24 mouse cellular contexts compared by ENCODE assay signal in genomic region chr8:110315826-110316225, GRCm38 (mm10). TPM values are rescaled to one million over a fixed set of nuclear protein-coding genes. Genes with fewer than 3 reads are reported as not detected.
DNase-seq lines count a peak whose midpoint lies in the region; ATAC-seq lines count a peak whose summit lies in the region.
"Had no signal": no experiment of that assay in that cellular context is flagged by ENCODE, and none has a peak within 500 bp of the region (broad histone marks: within the 10 kb centered on the region; RNA-seq: fewer than 3 reads in every experiment).

No protein-coding gene starts in this region.

- peak; percentile 42 for DNase-seq in hindbrain, embryonic 14.5 days (ENCODE audit: low spot score)
- DNase-seq in lung, adult 18-20 months, result no peak
- DNase-seq in thymus, postnatal 0 days (ENCODE audit: low spot score), result no peak
- DNase-seq: adrenal gland, adult 8-10 months; adrenal gland, postnatal 36 days; cerebellum, adult 11 months; cerebellum, adult 8-10 months; embryo, embryonic 11 days; gastrocnemius, adult 2 months; gastrocnemius, postnatal 36 days; heart, adult 18-20 months; heart, postnatal 14 days had no signal

- H3K4me1 ChIP-seq in megakaryocyte, embryonic 14.5 days, result peaks cover 13% of the 10 kb centered on the region
- peaks cover 4% of the 10 kb centered on the region for H3K4me1 ChIP-seq in hindbrain, embryonic 14.5 days (replicated peaks; ENCODE audit: control insufficient read depth, insufficient read depth, low read length)
- H3K4me1 ChIP-seq in hindbrain, embryonic 16.5 days (ENCODE audit: control insufficient read depth, insufficient read depth, low read depth, low read length), result no peaks in the 10 kb centered on the region; the same call in 1 of the 2 replicates
- peaks cover 10% of the 10 kb centered on the region for H3K4me1 ChIP-seq in midbrain, embryonic 16.5 days (ENCODE audit: control insufficient read depth, insufficient read depth, low read length)
- H3K4me1 ChIP-seq: embryonic facial prominence, embryonic 15.5 days; heart, embryonic 15.5 days had no signal

- no peaks in the 10 kb centered on the region for H3K36me3 ChIP-seq in megakaryocyte, embryonic 14.5 days (replicated peaks; ENCODE audit: low read length)
- no peaks in the 10 kb centered on the region for H3K36me3 ChIP-seq in hindbrain, embryonic 14.5 days (replicated peaks; ENCODE audit: control insufficient read depth, insufficient read depth)
- no peaks in the 10 kb centered on the region for H3K36me3 ChIP-seq in hindbrain, embryonic 16.5 days (ENCODE audit: control insufficient read depth, insufficient read depth, low read length)
- H3K36me3 ChIP-seq in midbrain, embryonic 16.5 days (ENCODE audit: control insufficient read depth, insufficient read depth, low read length), result no peaks in the 10 kb centered on the region
- H3K36me3 ChIP-seq: embryonic facial prominence, embryonic 15.5 days; forebrain, embryonic 10.5 days; heart, embryonic 15.5 days had no signal

- H3K9me3 ChIP-seq in megakaryocyte, embryonic 14.5 days, result peaks cover 12% of the 10 kb centered on the region
- no peaks in the 10 kb centered on the region for H3K9me3 ChIP-seq in hindbrain, embryonic 14.5 days (ENCODE audit: control insufficient read depth, low read length)
- no peaks in the 10 kb centered on the region for H3K9me3 ChIP-seq in hindbrain, embryonic 16.5 days (ENCODE audit: control insufficient read depth, low read length)
- no peaks in the 10 kb centered on the region for H3K9me3 ChIP-seq in midbrain, embryonic 16.5 days (replicated peaks; ENCODE audit: control insufficient read depth, low read length, poor library complexity, severe bottlenecking)
- H3K9me3 ChIP-seq: embryonic facial prominence, embryonic 15.5 days; forebrain, embryonic 10.5 days; heart, embryonic 15.5 days had no signal

- no peak overlapping the region for H3K9ac ChIP-seq in hindbrain, embryonic 14.5 days
- no peak overlapping the region for H3K9ac ChIP-seq in hindbrain, embryonic 16.5 days (ENCODE audit: low read depth, low read length)
- no peak overlapping the region for H3K9ac ChIP-seq in midbrain, embryonic 16.5 days (ENCODE audit: low read depth, low read length)
- H3K9ac ChIP-seq: embryonic facial prominence, embryonic 15.5 days; heart, embryonic 15.5 days had no signal

- H3K27me3 ChIP-seq in megakaryocyte, embryonic 14.5 days (replicated peaks), result peaks cover 2% of the 10 kb centered on the region
- H3K27me3 ChIP-seq in hindbrain, embryonic 14.5 days (ENCODE audit: control insufficient read depth, insufficient read depth, low read length), result no peaks in the 10 kb centered on the region
- H3K27me3 ChIP-seq in hindbrain, embryonic 16.5 days (replicated peaks; ENCODE audit: control insufficient read depth, insufficient read depth, low read length), result no peaks in the 10 kb centered on the region
- H3K27me3 ChIP-seq in midbrain, embryonic 16.5 days (ENCODE audit: control insufficient read depth, insufficient read depth, low read depth, low read length), result no peaks in the 10 kb centered on the region
- H3K27me3 ChIP-seq: embryonic facial prominence, embryonic 15.5 days; heart, embryonic 15.5 days had no signal

- peak overlapping the region; percentile 14 for H3K4me3 ChIP-seq in megakaryocyte, embryonic 14.5 days (replicated peaks)
- no peak overlapping the region for H3K4me3 ChIP-seq in hindbrain, embryonic 14.5 days (replicated peaks; ENCODE audit: low read length)
- H3K4me3 ChIP-seq in hindbrain, embryonic 16.5 days (ENCODE audit: low read length), result no peak overlapping the region
- no peak overlapping the region for H3K4me3 ChIP-seq in midbrain, embryonic 16.5 days (ENCODE audit: low read depth, low read length)
- H3K4me3 ChIP-seq: embryonic facial prominence, embryonic 15.5 days; erythroblast, embryonic 14.5 days; forebrain, embryonic 10.5 days; gastrocnemius, adult 2 months; heart, embryonic 15.5 days had no signal

- 40% methylated on average over 7 of the region's 7 CpGs for WGBS in hindbrain, embryonic 14.5 days
- WGBS in hindbrain, embryonic 16.5 days, result 42% methylated on average over 7 of the region's 7 CpGs
- WGBS in midbrain, embryonic 16.5 days, result 24% methylated on average over 7 of the region's 7 CpGs

- H3K4me2 ChIP-seq in hindbrain, embryonic 14.5 days (replicated peaks), result peak overlapping the region; percentile 11
- H3K4me2 ChIP-seq in hindbrain, embryonic 16.5 days (ENCODE audit: low read length), result 0 out of 2 replicates have a peak overlapping the region, but pooled peaks have one; percentile 16
- peak overlapping the region; percentile 29 for H3K4me2 ChIP-seq in midbrain, embryonic 16.5 days (ENCODE audit: low read length)
- H3K4me2 ChIP-seq: embryonic facial prominence, embryonic 15.5 days; heart, embryonic 11.5 days; heart, embryonic 15.5 days had no signal

- H3K27ac ChIP-seq in hindbrain, embryonic 14.5 days, result peak overlapping the region; percentile 12; the same call in 1 of the 2 replicates
- no peak overlapping the region for H3K27ac ChIP-seq in hindbrain, embryonic 16.5 days (ENCODE audit: low read depth, low read length)
- 0 out of 2 replicates have a peak overlapping the region, but pooled peaks have one; percentile 11 for H3K27ac ChIP-seq in midbrain, embryonic 16.5 days (ENCODE audit: low read length)
- H3K27ac ChIP-seq: embryonic facial prominence, embryonic 15.5 days; forebrain, embryonic 10.5 days; gastrocnemius, adult 2 months; heart, embryonic 15.5 days had no signal

- ATAC-seq in megakaryocyte, adult 5-6 weeks (ENCODE audit: poor library complexity, severe bottlenecking), result no peak
- ATAC-seq in hindbrain, embryonic 14.5 days (ENCODE audit: low FRiP score), result no peak
- 0 out of 2 replicates have a peak, but pooled peaks have one; percentile 30 for ATAC-seq in hindbrain, embryonic 16.5 days
- ATAC-seq in midbrain, embryonic 16.5 days, result peak; percentile 45; the same call in 1 of the 2 replicates
- ATAC-seq: forebrain, embryonic 14.5 days had no signal

RNA-seq across cellular contexts. Expression of gene Hydin, which starts 49.0 kb away (rescaled TPM):
- polyA plus RNA-seq in megakaryocyte, embryonic 14.5 days (2012; ENCODE audit: insufficient read depth, low replicate concordance), result not detected in 2 replicates
- not detected in 2 replicates for total RNA-seq in megakaryocyte, adult 5-6 weeks (2015)
- total RNA-seq in megakaryocyte, adult 5-6 weeks (2017), result 0.11 TPM in 1 of 2 replicates, not detected in the other
- polyA plus RNA-seq in hindbrain, embryonic 14.5 days (2014; fragmentation: Nextera tagmentation; extraction: Ambion mirVana), result 0.30 and 0.80 TPM in 2 replicates
- polyA plus RNA-seq in hindbrain, embryonic 16.5 days (2015; fragmentation: Nextera tagmentation; extraction: Ambion mirVana), result 0.41 and 0.60 TPM in 2 replicates
- 0.25 and 0.45 TPM in 2 replicates for polyA plus RNA-seq in midbrain, embryonic 16.5 days (2015; fragmentation: Nextera tagmentation; extraction: Ambion mirVana)
- 0.14 and 0.18 TPM in 2 replicates for polyA plus RNA-seq in thymus, postnatal 0 days (2015; fragmentation: Nextera tagmentation; extraction: Ambion mirVana)
- total RNA-seq: common myeloid progenitor, adult 5-6 weeks; hematopoietic stem cell, adult 5-6 weeks had no signal

Comparison
In these comparisons a context has a peak if more than half of its experiments do, and no peak if none do; other contexts are left out.
1. ATAC-seq: peak in hindbrain, embryonic 16.5 days (single experiment) and midbrain, embryonic 16.5 days (single experiment); none in megakaryocyte, adult 5-6 weeks (single experiment) and hindbrain, embryonic 14.5 days (single experiment).
2. Peak in every context shown above with its lines, with median percentiles within 50 percentile points of each other: H3K4me2 ChIP-seq.